Mouse (Mus musculus) neural tube, embryonic 11.5 days (tissue): ENCODE measurements around the gene Phf14. TPM values are rescaled to one million over a fixed set of nuclear protein-coding genes. Genes with fewer than 3 reads are reported as not detected.

ENCODE experiments used
- ATAC-seq: fragments of 200-750 bp; cut with Nextera tagmentation; 2 replicates; pipeline ENCODE4 v1.8.0; 2017; ENCODE audit warnings: moderate number of reproducible peaks, mild to moderate bottlenecking, moderate TSS enrichment, moderate library complexity; ENCODE audit not compliant: insufficient read depth, low FRiP score, low TSS enrichment
- DNase-seq: peaks from one replicate; pipeline ENCODE4 v3.0.0-alpha.2; 2015; ENCODE audit warnings: low spot score
- H3K27ac ChIP-seq: fragments of 300-500 bp; sonication (generic); 2 replicates; pipeline ENCODE4 v1.5.1; 2014; ENCODE audit warnings: low read depth, mild to moderate bottlenecking, low read length
- H3K27me3 ChIP-seq: fragments of 300-500 bp; sonication (generic); 2 replicates; pipeline ENCODE4 v1.6.1; 2014; ENCODE audit warnings: mild to moderate bottlenecking, low read length, mixed read lengths; ENCODE audit not compliant: control insufficient read depth, insufficient read depth
- H3K36me3 ChIP-seq: fragments of 300-500 bp; sonication (generic); 2 replicates; pipeline ENCODE4 v1.6.1; 2014; ENCODE audit warnings: mild to moderate bottlenecking, low read length, moderate library complexity, mixed read lengths; ENCODE audit not compliant: control insufficient read depth, insufficient read depth
- H3K4me1 ChIP-seq: fragments of 300-500 bp; sonication (generic); 2 replicates; pipeline ENCODE4 v1.6.1; 2014; ENCODE audit warnings: low read length, mixed read lengths; ENCODE audit not compliant: control insufficient read depth, insufficient read depth
- H3K4me2 ChIP-seq: fragments of 300-500 bp; sonication (generic); 2 replicates; pipeline ENCODE4 v1.6.1; 2014; ENCODE audit warnings: low read depth, mild to moderate bottlenecking, moderate library complexity
- H3K4me3 ChIP-seq: fragments of 300-500 bp; sonication (generic); 2 replicates; pipeline ENCODE4 v1.5.1; 2014; ENCODE audit warnings: low read depth, low read length
- H3K9ac ChIP-seq: fragments of 300-500 bp; sonication (generic); 2 replicates; pipeline ENCODE4 v1.6.1; 2014; ENCODE audit warnings: mild to moderate bottlenecking, low read length
- H3K9me3 ChIP-seq: fragments of 300-500 bp; sonication (generic); 2 replicates; pipeline ENCODE4 v1.6.1; 2016; ENCODE audit warnings: low read length; ENCODE audit not compliant: control insufficient read depth
- WGBS: fragments of 180-500 bp; shearing (Covaris S2); extraction: QIAGEN DNeasy Blood & Tissue Kit; methylation state at CpG from one replicate; pipeline ENCODE4 v1.1.7; 2014; 5-methylcytosine and 5-hydroxymethylcytosine counted together
- polyA plus RNA-seq: library from polyadenylated mRNA; unstranded; fragments of >200 nt; fragmentation: Nextera tagmentation; extraction: Ambion mirVana; gene quantifications from 2 replicates; pipeline ENCODE4 v1.2.1, GENCODE M21; 2014

Gene Phf14
- polyA plus RNA-seq, 1 experiment from 2014 or later, result 84.9 TPM

DNA sequence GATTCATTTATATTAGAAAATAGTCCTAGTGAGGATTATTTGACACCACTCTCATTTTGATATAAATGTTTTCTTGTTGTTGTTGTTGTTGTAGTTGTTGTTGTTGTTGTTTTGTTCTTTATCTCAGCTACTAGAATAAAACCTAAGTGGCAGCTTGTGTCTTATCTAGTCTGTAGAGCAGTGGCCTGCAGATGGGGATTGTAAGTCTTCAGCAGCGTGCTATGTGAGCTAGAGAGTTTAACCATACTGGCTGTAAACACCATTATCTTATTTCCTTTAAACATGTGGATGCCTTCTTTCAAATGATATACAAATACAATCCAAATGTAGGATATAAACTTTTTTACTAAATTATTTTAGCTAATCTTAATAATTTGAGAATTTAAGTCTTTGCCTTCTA is 98.4 kb downstream of the Phf14 start:
- no peak for DNase-seq
- H3K9me3 ChIP-seq, result no peaks in the 10 kb centered on the region
- 0 out of 2 replicates have a peak, but pooled peaks cover 2% of the 10 kb centered on the region for H3K36me3 ChIP-seq
- WGBS, result 98% methylated on average over 1 of the region's 1 CpGs
- H3K9ac ChIP-seq, result no peak overlapping the region
- no peak overlapping the region for H3K4me3 ChIP-seq
- no peak overlapping the region for H3K4me2 ChIP-seq
- no peaks in the 10 kb centered on the region for H3K4me1 ChIP-seq
- H3K27ac ChIP-seq, result no peak overlapping the region
- no peaks in the 10 kb centered on the region for H3K27me3 ChIP-seq
- no peak for ATAC-seq

DNA sequence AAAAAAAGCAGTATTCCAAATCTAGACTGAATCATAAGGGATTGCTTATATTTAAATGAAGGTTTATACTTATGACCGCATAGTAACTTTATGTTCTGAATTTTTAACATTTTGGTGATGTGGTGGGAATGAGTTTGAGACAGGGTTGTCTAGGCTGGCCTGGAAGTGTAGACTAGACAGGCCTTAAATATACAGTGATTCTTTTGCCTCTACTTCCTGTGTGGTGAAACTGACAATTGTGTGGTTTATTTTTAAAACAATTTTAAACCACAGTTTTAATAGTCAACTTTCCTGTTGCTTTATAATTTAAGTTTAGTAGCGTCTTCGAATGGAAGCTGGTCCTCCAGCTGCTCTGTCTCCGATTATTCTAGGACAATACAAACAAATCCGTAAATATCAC is 104.5 kb downstream of the Phf14 start:
- H3K36me3 ChIP-seq, result no peaks in the 10 kb centered on the region
- H3K4me2 ChIP-seq, result no peak overlapping the region
- H3K9me3 ChIP-seq, result no peaks in the 10 kb centered on the region
- no peaks in the 10 kb centered on the region for H3K4me1 ChIP-seq
- no peak for DNase-seq
- H3K4me3 ChIP-seq, result no peak overlapping the region
- ATAC-seq, result no peak
- no peak overlapping the region for H3K9ac ChIP-seq
- H3K27me3 ChIP-seq, result no peaks in the 10 kb centered on the region
- 96% methylated on average over 5 of the region's 5 CpGs for WGBS
- H3K27ac ChIP-seq, result no peak overlapping the region

DNA sequence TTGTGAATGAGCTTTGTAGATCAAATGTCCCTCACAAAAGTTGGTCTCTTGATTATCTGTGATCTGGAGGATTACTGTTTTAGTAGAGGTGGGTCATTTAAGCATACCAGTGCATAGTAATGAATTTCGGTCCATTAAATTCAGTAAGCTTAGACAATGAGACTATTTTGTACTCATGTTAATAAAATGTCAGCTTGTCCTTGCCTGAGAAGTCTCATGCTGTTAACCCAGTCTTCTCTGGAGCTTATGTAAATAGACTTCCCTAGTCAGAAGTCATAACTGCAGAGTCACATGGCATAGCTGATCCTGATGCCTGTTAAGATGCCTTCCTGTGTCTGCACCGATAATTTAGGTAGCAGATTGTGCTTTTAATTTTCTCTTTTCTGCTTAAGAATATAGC is 106.4 kb downstream of the Phf14 start:
- Histone ChIP-seq H3K27me3 (no peaks in the 10 kb centered on the region), H3K9me3 (no peaks in the 10 kb centered on the region), H3K27ac (no peak overlapping the region), H3K36me3 (no peaks in the 10 kb centered on the region), H3K4me2 (no peak overlapping the region), H3K9ac (no peak overlapping the region), H3K4me3 (no peak overlapping the region), H3K4me1 (no peaks in the 10 kb centered on the region)
- DNase-seq, result no peak
- peak; percentile 59 for ATAC-seq
- 41% methylated on average over 2 of the region's 2 CpGs for WGBS

DNA sequence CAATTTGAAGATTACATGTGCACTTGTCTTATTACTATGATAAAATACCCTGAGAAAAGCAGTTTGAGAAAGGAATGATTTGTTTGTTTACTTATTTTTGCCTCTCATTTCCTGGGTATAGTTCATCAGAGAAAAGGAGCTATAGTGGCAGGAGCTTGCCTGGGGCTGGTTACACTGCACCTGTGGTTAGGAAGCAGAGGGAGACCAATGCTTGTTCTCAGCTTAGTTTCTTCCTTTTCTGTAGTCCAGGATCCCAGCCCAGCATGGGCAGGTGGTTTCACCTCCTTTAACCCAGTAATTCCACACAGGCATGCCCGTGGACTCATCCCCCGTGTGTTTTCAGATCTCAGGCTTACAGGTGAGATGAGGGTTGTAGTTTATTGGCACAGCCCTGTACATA is 107.1 kb downstream of the Phf14 start:
- DNase-seq (no peak), ATAC-seq (no peak)
- H3K9me3 ChIP-seq, result no peaks in the 10 kb centered on the region
- H3K4me3 ChIP-seq, result no peak overlapping the region
- H3K27me3 ChIP-seq, result no peaks in the 10 kb centered on the region
- no peak overlapping the region for H3K9ac ChIP-seq
- no peak overlapping the region for H3K4me2 ChIP-seq
- 88% methylated on average over 2 of the region's 2 CpGs for WGBS
- H3K36me3 ChIP-seq, result no peaks in the 10 kb centered on the region
- H3K4me1 ChIP-seq, result no peaks in the 10 kb centered on the region
- H3K27ac ChIP-seq, result no peak overlapping the region

DNA sequence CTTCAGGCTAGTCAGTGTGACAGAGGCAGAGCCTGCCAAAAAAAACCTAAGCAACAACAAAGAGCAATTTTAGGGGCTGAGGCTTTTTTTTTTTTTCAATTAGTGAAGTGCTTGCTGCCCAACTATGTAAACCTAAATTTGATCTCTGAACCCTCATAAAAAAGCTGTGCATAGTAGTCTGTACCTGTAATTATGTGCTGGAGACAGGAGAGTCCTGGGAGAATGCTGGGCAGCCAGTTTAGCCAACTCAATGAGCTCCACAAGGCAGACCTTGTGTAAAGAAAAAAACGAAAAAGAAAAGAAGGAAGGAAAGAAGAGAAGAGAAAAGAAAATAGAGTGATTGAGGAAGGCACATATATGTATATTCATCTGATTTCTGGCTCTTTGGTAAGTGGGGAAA is 112.1 kb downstream of the Phf14 start:
- no peaks in the 10 kb centered on the region for H3K27me3 ChIP-seq
- 69% methylated on average over 1 of the region's 1 CpGs for WGBS
- H3K4me2 ChIP-seq, result no peak overlapping the region
- no peak for ATAC-seq
- no peaks in the 10 kb centered on the region for H3K9me3 ChIP-seq
- no peak overlapping the region for H3K9ac ChIP-seq
- H3K36me3 ChIP-seq, result no peaks in the 10 kb centered on the region
- H3K27ac ChIP-seq, result no peak overlapping the region
- DNase-seq, result no peak
- no peak overlapping the region for H3K4me3 ChIP-seq
- H3K4me1 ChIP-seq, result no peaks in the 10 kb centered on the region

DNA sequence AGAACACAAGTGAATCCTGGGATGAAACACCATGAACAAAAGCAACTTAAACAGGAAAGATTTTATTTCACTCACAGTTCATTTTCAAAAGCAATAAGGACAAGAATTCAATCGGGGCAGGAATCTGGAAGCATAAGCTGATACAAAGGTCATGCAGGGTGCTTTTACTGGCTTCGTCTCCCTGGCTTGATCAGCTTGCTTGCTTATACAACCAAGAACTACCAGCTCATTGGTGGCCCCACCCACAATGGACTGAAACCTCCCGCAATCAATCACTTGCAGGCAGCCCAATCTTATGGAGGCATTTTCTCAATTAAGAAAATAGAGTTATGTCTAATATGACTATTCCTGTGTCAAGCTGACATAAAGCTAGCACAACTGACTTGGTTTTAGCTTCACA is 112.5 kb downstream of the Phf14 start:
- H3K27ac ChIP-seq, result no peak overlapping the region
- no peaks in the 10 kb centered on the region for H3K4me1 ChIP-seq
- WGBS, result 86% methylated on average over 3 of the region's 3 CpGs
- H3K9ac ChIP-seq, result no peak overlapping the region
- no peak for DNase-seq
- no peak for ATAC-seq
- H3K9me3 ChIP-seq, result no peaks in the 10 kb centered on the region
- H3K4me2 ChIP-seq, result no peak overlapping the region
- no peaks in the 10 kb centered on the region for H3K36me3 ChIP-seq
- no peak overlapping the region for H3K4me3 ChIP-seq
- H3K27me3 ChIP-seq, result no peaks in the 10 kb centered on the region

DNA sequence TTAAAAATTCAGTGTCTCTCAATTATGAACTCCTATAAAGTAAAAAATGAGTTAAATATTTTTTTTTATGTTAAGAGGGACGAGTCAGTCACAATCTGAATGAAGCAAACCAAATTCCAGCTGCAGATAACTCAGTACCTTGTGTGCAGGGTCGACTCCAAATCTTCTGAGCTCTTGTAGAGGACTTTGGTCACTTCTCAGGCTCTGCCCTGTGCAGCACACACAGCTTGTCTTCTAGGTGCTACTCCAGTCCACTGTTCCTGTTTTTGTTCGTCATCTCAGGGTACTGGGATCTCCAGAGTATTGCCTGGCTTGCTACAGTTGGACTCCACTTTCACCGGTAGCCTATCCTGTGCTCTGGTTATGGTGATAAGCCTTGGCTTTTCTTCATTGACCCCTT is 113.1 kb downstream of the Phf14 start:
- Histone ChIP-seq H3K9ac (no peak overlapping the region), H3K4me1 (no peaks in the 10 kb centered on the region), H3K4me3 (no peak overlapping the region), H3K27ac (no peak overlapping the region), H3K36me3 (no peaks in the 10 kb centered on the region), H3K9me3 (no peaks in the 10 kb centered on the region), H3K27me3 (no peaks in the 10 kb centered on the region), H3K4me2 (no peak overlapping the region)
- WGBS, result 88% methylated on average over 4 of the region's 4 CpGs
- DNase-seq (no peak), ATAC-seq (no peak)

DNA sequence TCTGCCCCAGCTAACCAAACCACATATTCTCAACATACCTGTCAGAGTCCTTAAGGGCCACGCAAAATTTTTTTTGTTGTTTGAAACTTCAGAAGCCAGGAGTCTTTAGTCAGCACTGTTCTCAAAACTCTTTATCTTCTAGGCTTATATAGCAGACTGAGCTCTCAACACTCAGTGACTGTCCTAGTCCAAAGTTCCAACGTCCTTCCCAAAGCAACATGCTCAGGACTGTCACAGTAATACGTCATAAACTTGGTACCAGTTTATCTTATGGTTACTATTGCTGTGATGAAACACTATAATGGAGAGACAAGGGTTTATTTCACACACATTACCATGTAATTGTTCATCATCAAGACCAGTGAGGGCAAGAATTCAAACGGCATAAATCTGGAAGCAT is 113.9 kb downstream of the Phf14 start:
- H3K9ac ChIP-seq, result no peak overlapping the region
- DNase-seq, result no peak
- H3K27ac ChIP-seq, result no peak overlapping the region
- no peak for ATAC-seq
- no peak overlapping the region for H3K4me2 ChIP-seq
- H3K27me3 ChIP-seq, result no peaks in the 10 kb centered on the region
- WGBS, result 93% methylated on average over 4 of the region's 4 CpGs
- no peaks in the 10 kb centered on the region for H3K9me3 ChIP-seq
- no peak overlapping the region for H3K4me3 ChIP-seq
- H3K4me1 ChIP-seq, result no peaks in the 10 kb centered on the region
- no peaks in the 10 kb centered on the region for H3K36me3 ChIP-seq

DNA sequence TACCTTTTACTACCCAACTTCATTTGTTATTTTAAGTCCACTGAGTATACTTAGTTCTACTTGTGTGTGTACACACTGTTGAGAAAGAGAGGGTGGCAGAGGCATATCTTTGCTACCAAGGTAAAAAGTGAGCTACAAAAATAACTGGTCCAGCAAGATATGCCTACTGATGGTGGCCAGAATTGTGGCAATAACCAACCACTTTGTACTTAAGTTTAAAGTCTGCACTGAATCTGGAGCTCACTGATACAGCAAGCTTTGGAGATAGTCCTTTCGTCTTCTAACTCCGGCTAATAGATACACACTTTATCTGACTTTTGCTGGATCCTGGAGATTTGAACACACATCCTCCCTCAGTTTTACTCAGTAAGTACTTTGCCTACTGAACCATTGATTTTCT is 115.8 kb downstream of the Phf14 start:
- no peaks in the 10 kb centered on the region for H3K36me3 ChIP-seq
- H3K27me3 ChIP-seq, result no peaks in the 10 kb centered on the region
- H3K4me2 ChIP-seq, result no peak overlapping the region
- no peaks in the 10 kb centered on the region for H3K4me1 ChIP-seq
- ATAC-seq (no peak), DNase-seq (no peak)
- H3K9me3 ChIP-seq, result no peaks in the 10 kb centered on the region
- 98% methylated on average over 2 of the region's 2 CpGs for WGBS
- H3K4me3 ChIP-seq, result no peak overlapping the region
- no peak overlapping the region for H3K9ac ChIP-seq
- H3K27ac ChIP-seq, result no peak overlapping the region
